Mouse (Mus musculus) right cerebral cortex, postnatal 10 days (tissue): ENCODE results near the gene Usp6nl.
A peak's percentile ranks its signal among the peaks of the same experiment; 100 is the strongest.

ENCODE experiments used
- DNase-seq, 2 experiments: peaks; one replicate each; pipeline ENCODE4 v3.0.0; 2021; ENCODE audit warnings: low spot score in 2 of 2

Gene Usp6nl

DNA sequence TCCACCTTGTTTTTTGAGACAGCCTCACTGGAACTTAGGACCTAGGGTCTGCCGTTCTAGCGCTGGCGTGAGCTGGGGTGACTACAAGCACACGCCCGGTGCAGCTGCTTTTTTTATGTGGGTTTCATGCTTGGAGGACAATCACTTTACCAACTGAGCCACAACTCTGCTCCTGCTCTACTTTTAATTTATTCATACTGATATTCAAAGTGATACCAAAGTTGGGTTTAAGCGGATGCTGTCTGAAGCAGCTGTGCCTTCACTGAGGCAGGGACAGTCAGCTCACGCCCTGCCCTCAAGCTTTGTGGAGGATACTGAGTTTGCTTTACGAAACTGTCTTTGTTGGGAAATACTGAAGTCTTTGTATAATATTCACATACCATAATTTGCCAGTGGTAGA is 53.6 kb downstream of the Usp6nl start:
- no peak for DNase-seq

- DNase-seq = no peak
Measured at GRCm38 (mm10) chr2:6376941-6377340, 54.5 kb downstream of the Usp6nl start.

DNA sequence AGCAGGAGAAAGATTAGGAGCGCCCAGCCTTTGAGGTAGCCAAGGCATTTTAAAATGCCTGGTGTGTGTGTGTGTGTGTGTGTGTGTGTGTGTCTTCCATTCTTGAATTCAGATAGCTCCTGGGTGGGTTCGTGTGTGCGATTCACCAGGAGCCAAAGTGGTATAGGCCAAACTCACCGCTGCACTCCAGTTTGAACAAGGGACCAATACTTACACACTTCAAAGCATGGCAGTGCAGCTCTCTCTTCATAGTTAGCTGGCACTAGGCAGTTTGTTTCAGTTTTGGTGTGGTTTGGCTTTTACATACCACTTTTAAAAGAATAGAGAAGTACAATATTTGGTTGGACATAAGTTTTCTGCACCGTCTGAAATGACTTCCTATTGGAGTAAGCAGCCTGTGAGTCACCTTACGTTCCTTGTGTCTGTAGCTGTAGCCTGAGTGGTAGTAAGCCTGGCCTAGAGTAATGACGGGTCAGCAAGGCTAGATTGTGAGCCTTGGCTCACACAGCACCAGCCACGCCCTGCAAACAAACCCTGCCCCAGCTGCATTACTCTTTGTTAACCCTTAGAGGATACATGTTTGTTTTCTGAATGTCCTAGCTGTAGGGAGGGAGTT is 56.2 kb downstream of the Usp6nl start:
- DNase-seq = no peak

DNA sequence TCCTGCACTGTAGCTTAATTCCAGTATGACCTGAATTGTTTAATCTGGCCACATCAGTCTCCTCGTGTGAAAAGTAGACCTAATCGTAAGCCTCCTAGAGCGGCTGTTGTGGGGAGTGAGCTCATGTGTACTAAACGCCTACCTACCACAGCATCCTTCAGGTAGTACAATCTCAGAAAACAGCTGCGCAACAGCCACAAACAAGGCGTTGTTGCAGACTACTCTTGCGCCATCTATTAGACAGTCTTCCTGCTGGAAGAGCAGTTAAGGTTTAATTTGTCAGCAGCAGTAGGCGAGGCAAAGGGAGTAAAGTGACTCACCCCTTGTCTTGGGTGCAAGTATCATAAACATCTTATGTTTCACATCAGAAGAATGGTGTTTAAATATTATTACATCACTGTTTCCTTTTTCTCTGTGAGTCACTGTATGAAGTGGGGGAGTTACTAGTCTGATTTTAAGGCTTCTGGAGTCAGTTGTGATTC is 57.3 kb downstream of the Usp6nl start:
- DNase-seq = no peak

GRCm38 (mm10) chr2:6380401-6380800 is 57.9 kb downstream of the Usp6nl start:
- DNase-seq = no peak

- no peak for DNase-seq
Measured at GRCm38 (mm10) chr2:6384407-6385146, 62.1 kb downstream of the Usp6nl start.

DNA sequence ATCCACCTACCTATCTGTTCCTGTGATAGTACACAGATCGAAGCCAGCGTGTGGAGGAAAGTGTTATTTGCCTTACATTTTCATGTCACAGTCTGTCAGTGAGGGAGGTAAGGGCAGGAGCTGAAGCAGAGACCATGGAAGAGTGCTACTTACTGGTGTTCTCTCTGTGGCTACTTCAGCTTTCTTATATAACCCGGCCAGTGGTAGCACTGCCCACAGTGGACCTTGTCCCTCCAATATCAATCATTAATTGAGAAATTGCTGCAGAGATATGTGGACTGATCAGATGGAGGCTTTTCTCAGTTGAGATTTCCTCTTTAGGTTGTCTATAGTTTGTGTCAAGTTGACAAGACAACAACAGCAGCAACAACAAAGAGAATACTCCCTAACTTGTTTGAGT is 66.7 kb downstream of the Usp6nl start:
- no peak for DNase-seq

DNA sequence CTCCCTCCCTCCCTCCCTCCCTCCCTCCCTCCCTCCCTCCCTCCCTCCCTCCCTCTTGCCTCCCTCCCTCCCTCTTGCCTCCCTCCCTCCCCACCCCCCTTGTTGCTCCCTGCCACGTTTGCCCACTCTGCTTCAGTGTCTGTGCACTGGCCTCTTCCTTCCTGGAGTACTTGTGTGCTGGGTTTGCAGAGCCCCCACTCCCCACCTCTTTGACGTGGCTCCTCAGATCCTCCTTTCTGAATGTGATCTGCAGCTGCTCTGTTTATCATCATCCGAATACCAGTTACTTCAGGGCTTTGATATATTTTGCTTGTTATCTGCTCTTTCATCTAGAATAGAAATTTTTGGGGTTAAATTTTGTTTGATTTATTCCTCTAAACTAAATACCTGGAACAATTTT is 68.8 kb downstream of the Usp6nl start:
- no peak for DNase-seq

DNA sequence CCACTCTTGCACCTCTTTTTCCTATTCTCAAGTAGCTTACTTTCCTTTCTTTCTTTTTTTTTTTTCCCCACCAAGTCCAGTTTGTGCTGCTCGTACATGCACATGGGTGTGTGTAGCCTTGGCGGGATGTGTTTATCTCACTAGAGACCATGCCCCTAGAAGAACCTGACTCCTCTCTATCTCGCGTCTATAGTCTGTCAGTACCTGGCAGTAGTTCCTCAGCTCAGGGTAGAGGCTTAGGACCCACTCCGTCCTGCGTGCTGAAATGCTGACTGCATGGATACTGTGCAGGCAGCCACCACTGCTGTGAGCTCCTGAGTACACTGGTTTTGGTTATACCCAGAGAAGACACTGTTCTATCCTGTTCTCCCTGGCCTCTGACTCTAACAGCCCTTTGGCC is 69.5 kb downstream of the Usp6nl start:
- DNase-seq = no peak

DNA sequence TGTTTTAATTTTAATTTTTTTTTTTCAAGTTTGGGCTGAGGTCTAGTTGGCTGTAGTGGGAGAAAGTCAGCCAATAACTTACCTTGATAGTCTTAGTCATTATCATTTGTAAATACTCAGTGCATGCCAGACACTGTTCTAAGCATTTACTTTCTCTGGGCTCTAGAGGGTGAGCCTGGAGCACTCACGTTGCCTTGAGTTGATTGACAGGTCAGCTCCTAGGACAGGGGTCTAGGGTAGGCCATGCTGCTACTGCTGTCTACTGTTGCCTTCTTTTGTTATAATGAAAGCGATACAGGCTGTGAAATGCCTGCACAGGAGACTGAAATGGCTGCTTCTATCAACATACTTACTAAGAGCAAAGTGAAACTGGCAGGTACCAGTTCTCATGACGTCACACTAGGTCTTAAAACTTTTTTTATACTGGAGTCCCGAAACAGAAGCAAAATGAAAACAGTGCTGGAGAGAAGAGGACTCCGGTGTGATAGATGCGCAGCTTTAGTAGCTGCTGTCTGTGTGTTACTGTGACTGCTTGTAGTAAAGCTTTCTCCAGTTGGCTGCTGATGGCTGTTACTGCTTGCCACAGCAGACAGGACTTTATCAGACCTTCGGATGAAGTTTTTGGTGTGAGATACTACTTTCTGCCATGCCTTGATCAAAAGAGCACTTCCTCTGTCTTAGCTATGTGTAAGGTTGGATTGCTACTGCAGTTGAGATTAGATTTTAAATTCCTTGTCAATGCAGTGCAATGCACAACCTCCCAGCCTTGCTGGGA is 73.6 kb downstream of the Usp6nl start:
- DNase-seq = no peak

DNA sequence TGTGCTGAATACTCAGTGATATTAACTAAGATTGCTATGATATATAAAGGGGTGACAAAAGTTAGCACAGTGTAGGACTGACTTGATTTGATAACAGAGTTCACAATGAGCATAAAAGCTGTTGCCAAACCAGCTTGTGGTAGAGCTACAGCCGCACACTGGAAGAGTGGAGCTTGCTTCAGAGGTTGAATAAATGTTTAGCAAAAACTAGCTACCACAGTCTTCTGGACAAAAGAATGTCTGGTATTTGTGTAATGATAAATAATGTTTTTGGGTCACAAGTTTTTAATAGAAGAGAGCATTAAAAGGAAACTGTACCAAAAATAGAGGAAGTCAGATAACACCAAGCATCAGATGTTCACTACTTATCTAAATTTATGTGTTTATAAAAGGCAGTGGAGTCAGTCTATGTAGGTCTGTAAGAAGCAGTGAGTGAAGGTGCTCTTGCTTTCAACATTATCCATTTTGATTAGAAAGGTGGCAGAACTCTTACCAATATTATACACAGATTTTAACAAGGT is 74.2 kb downstream of the Usp6nl start:
- no peak for DNase-seq

DNA sequence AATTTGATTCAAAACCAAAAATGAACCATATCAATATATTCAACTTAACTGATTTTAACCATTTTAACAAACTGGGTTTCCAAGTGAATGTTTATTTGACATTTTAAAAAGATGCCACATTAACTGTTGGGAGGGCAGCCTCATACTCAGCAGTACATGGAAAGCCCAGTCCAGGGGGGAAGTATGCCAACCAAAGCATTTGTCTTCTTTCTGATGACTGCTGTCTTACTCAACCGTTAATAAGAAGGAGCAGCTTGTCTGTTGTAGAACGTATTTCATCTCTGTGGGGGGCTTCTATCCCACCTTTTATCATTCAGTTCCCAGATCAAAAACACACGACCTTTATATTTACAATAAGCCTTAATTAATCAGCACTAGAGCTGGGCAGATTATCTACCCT is 74.7 kb downstream of the Usp6nl start:
- no peak for DNase-seq

DNA sequence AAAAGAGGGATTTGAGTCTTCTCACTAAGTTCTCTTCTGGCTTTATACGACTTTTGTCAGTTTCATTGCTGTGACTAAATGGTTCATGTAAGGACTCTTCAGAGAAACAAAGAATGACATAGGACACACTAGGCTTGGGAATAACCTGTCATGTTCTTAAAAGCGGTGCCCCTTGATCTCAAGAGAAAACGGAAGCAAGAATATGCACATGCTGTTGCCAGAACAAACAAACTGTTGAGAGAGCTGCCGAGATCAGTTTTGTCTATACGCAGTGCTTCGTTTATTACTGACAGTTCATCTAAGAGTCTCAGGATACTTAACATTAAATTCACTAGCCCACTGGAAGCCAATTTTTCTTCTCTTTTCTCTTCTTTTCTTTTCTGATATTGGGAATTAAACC is 76.4 kb downstream of the Usp6nl start:
- no peak for DNase-seq

- DNase-seq = no peak
Measured at GRCm38 (mm10) chr2:6401039-6401438, 78.6 kb downstream of the Usp6nl start.

- DNase-seq = no peak
Measured at GRCm38 (mm10) chr2:6403375-6403774, 80.9 kb downstream of the Usp6nl start.

GRCm38 (mm10) chr2:6403991-6404390 is 81.5 kb downstream of the Usp6nl start:
- DNase-seq = no peak

GRCm38 (mm10) chr2:6404627-6405026 is 82.2 kb downstream of the Usp6nl start:
- no peak for DNase-seq

GRCm38 (mm10) chr2:6405059-6406033 is 82.9 kb downstream of the Usp6nl start:
- peak; percentile 86 to 87 for DNase-seq

DNA sequence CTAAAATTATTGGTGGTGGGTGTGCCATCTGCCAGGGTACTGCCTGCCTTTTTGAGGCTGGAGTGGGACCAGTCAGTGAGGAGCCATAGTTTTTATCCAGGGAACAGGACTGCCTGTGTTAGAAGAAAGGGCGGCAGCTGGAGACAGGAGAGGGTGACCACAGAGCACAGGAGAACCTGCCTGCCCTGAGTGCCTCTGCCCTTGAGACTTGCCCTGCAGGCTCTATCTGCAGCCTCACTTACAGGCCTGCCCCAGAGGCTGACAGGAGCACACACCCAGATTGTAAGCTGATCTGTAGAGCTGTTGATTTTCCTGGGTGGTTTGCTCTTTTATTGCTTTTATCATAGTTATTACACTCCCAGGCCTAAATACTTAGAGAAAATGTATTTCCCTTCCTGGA is 85.2 kb downstream of the Usp6nl start:
- no peak for DNase-seq

- DNase-seq = no peak
Measured at GRCm38 (mm10) chr2:6412645-6413044, 90.2 kb downstream of the Usp6nl start.

DNA sequence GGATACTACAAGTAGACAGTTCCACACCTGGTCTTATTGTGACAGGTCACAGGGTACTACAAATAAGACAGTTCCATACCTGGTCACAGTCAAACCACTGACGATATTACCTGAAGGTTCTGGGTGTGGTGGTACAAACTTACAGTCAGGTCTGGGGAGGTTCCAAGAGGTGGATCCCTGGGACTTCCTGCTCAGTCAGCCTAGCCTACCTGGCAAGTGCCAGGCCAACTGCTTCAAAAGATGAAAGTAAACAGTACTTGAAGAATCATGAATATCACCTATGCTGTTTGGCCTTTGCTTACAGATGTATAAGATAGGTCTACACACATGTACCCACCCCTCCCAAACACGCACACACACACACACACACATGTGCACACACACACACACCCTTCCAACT is 91.3 kb downstream of the Usp6nl start:
- no peak for DNase-seq
